Mouse (Mus musculus): Measurements from ENCODE around the gene Mms19. TPM values are rescaled to one million over a fixed set of nuclear protein-coding genes. Genes with fewer than 3 reads are reported as not detected.
A peak's percentile ranks its signal among the peaks of the same experiment; 100 is the strongest.

The Mms19 gene
- total RNA-seq, 2 experiments from 2014 or later, result 21.7 to 24.7 TPM

- ATAC-seq (ENCODE audit: poor library complexity, severe bottlenecking), result no peak
Measured at GRCm38 (mm10) chr19:41902848-41903593, 77.9 kb downstream of the Mms19 start.

- no peak for ATAC-seq (ENCODE audit: poor library complexity, severe bottlenecking)
Measured at GRCm38 (mm10) chr19:41901696-41902095, 79.3 kb downstream of the Mms19 start.

DNA sequence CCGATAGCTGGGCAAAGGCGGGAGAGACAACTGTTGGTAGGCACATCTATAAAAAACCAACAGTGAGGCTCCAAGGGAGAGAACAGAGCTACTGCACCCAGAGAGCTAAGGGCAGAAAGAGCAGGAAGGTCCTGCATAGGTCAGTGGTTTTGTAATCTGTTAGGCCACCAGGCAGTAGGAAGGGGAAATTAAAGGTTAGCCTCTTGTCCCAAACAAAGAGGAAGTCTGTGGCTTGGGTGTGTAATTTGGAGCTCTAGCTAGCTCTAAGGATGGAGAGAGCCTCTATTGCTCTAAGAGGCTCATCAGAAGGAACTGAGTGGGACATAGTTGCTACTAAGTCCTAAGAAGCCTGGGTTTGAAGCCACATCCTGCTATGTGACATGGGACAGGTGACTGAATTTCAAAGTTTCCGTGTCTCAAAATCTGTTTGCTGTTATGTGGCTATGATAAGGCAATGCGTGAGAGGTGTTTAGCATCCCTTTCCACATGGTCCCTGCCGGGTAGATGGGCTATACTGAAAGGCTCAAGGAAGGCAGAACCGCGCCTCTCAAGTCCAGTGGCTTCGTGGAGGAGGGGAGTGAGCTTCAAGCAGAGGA lies 80.4 kb downstream of the Mms19 start:
- ATAC-seq (ENCODE audit: poor library complexity, severe bottlenecking), result peak; percentile 76

GRCm38 (mm10) chr19:41898860-41899259 lies 82.1 kb downstream of the Mms19 start:
- ATAC-seq (ENCODE audit: poor library complexity, severe bottlenecking), result no peak

DNA sequence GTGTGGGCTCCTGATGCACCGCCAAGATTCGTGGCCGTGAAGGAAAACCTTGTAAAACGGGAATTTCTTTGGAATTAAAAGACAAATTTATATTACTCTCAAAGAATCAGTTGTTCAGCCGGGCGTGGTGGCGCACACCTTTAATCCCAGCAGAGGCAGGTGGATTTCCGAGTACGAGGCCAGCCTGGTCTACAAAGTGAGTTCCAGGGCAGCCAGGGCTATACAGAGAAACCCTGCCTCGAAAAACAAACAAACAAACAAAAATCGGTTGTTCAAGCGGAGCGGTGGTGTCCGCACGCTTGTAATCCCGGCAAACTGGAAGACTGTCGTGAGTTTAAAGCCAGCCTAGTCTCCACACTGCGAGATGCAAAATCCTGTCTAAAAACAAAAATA lies 84.6 kb downstream of the Mms19 start:
- no peak for ATAC-seq (ENCODE audit: poor library complexity, severe bottlenecking)

GRCm38 (mm10) chr19:41895460-41896318 lies 85.3 kb downstream of the Mms19 start, which contains the start of gene Rrp12:
TSS of gene Rrp12 (minus strand) at chr19:41896173.
- ATAC-seq (ENCODE audit: poor library complexity, severe bottlenecking), result peak; percentile 87

DNA sequence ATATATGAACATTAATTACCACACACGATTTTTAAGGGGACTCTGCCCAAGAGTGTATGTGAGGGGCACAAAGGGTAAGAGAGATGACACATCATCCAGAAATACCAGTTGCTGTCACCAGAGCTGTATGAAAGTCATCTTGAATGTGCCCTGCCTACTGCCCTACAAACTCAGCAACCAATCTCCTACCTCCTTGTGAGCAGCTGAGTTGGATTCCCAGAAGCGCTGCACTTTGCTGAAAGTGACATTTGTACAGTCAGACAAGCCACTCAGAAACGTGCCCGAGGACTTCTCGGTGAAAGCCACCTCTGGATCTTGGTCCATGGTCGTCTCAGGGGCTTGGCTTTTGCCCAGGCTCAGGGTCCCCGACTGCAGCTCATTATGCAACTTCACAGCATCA lies 86.0 kb downstream of the Mms19 start:
- no peak for ATAC-seq (ENCODE audit: poor library complexity, severe bottlenecking)

Other genes starting within 250 kb of the Mms19 start
- gene Slit1, start 237.5 kb downstream of the Mms19 start, total RNA-seq (2015), result 0.05 and 0.29 TPM in 2 replicates
- not detected in 2 replicates for gene Slit1, start 237.5 kb downstream of the Mms19 start, total RNA-seq (2017)
- gene Arhgap19, start 179.1 kb downstream of the Mms19 start, total RNA-seq (2015), result 48.5 and 50.3 TPM in 2 replicates
- 62.7 and 65.3 TPM in 2 replicates for gene Arhgap19, start 179.1 kb downstream of the Mms19 start, total RNA-seq (2017)
- 5.2 and 6.3 TPM in 2 replicates for gene Frat1, start 151.2 kb downstream of the Mms19 start, total RNA-seq (2015)
- gene Frat1, start 151.2 kb downstream of the Mms19 start, total RNA-seq (2017), result 6.1 and 6.3 TPM in 2 replicates
- gene Frat2, start 133.0 kb downstream of the Mms19 start, total RNA-seq (2015), result 7.7 and 9.5 TPM in 2 replicates
- gene Frat2, start 133.0 kb downstream of the Mms19 start, total RNA-seq (2017), result 9.2 and 9.4 TPM in 2 replicates
- gene Rrp12, start 85.0 kb downstream of the Mms19 start, total RNA-seq (2015), result 2.3 and 3.4 TPM in 2 replicates
- 4.6 and 5.1 TPM in 2 replicates for gene Rrp12, start 85.0 kb downstream of the Mms19 start, total RNA-seq (2017)
- gene Pgam1, start 69.2 kb downstream of the Mms19 start, total RNA-seq (2015), result 587 and 602 TPM in 2 replicates
- gene Pgam1, start 69.2 kb downstream of the Mms19 start, total RNA-seq (2017), result 254 and 291 TPM in 2 replicates
- 37.0 and 38.6 TPM in 2 replicates for gene Exosc1, start 47.7 kb downstream of the Mms19 start, total RNA-seq (2015)
- 29.3 and 40.2 TPM in 2 replicates for gene Exosc1, start 47.7 kb downstream of the Mms19 start, total RNA-seq (2017)
- 25.9 and 36.1 TPM in 2 replicates for gene Zdhhc16, start 47.7 kb downstream of the Mms19 start, total RNA-seq (2015)
- 22.4 and 26.4 TPM in 2 replicates for gene Zdhhc16, start 47.7 kb downstream of the Mms19 start, total RNA-seq (2017)
- 15.1 and 17.0 TPM in 2 replicates for gene Ubtd1, start 606 bp upstream of the Mms19 start, total RNA-seq (2015)
- 11.9 and 12.2 TPM in 2 replicates for gene Ubtd1, start 606 bp upstream of the Mms19 start, total RNA-seq (2017)
- not detected in 2 replicates for gene Ankrd2, start 54.8 kb upstream of the Mms19 start, total RNA-seq (2015)
- gene Ankrd2, start 54.8 kb upstream of the Mms19 start, total RNA-seq (2017), result not detected in 2 replicates
- not detected in 2 replicates for gene Hoga1, start 64.5 kb upstream of the Mms19 start, total RNA-seq (2015)
- 0.20 and 1.2 TPM in 2 replicates for gene Hoga1, start 64.5 kb upstream of the Mms19 start, total RNA-seq (2017)
- gene 4933411K16Rik, start 71.1 kb upstream of the Mms19 start, total RNA-seq (2015), result not detected in 2 replicates
- not detected in 2 replicates for gene 4933411K16Rik, start 71.1 kb upstream of the Mms19 start, total RNA-seq (2017)
- 0.36 TPM in 1 of 2 replicates, not detected in the other for gene Morn4, start 105.2 kb upstream of the Mms19 start, total RNA-seq (2015)
- gene Morn4, start 105.2 kb upstream of the Mms19 start, total RNA-seq (2017), result 0.07 TPM in 1 of 2 replicates, not detected in the other
- 12.0 and 12.2 TPM in 2 replicates for gene Pi4k2a, start 109.3 kb upstream of the Mms19 start, total RNA-seq (2015)
- 9.9 and 10.7 TPM in 2 replicates for gene Pi4k2a, start 109.3 kb upstream of the Mms19 start, total RNA-seq (2017)
- gene Avpi1, start 147.9 kb upstream of the Mms19 start, total RNA-seq (2015), result 1.1 and 1.7 TPM in 2 replicates
- 2.9 and 6.2 TPM in 2 replicates for gene Avpi1, start 147.9 kb upstream of the Mms19 start, total RNA-seq (2017)
- gene Marveld1, start 166.2 kb upstream of the Mms19 start, total RNA-seq (2015), result 5.7 and 6.7 TPM in 2 replicates
- gene Marveld1, start 166.2 kb upstream of the Mms19 start, total RNA-seq (2017), result 7.9 and 9.4 TPM in 2 replicates
- gene Zfyve27, start 182.8 kb upstream of the Mms19 start, total RNA-seq (2015), result 7.9 and 13.1 TPM in 2 replicates
- 21.3 and 26.3 TPM in 2 replicates for gene Zfyve27, start 182.8 kb upstream of the Mms19 start, total RNA-seq (2017)
- gene Sfrp5, start 221.1 kb upstream of the Mms19 start, total RNA-seq (2015), result not detected in 2 replicates
- not detected in 2 replicates for gene Sfrp5, start 221.1 kb upstream of the Mms19 start, total RNA-seq (2017)

Measured in megakaryocyte, adult 5-6 weeks (primary cell).